In the genomic region with DNA sequence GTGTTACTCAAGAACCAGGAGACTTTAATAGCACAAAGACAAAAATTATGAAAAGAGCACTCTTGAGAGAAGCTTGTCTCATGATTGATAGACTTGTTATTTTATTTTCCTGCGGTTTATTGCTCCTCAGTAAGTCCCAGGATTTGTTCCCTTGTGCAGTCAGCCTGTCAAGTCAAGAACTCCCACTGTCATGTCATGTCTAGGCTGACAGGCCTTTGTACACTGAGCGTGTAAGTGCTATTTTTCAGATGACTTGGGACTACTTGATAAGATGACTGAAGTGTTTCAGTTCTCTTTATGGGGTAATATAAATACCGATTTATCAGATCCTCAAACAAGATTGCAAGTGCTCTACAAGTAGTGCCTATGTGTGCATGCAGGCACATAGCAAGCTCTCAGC, we compare ENCODE assay signal across 22 mouse cellular contexts.
DNase-seq lines count a peak whose midpoint lies in the region; ATAC-seq and TF ChIP-seq lines count a peak whose summit lies in the region.
"Had no signal": no experiment of that assay in that cellular context is flagged by ENCODE, and none has a peak within 500 bp of the region (broad histone marks: within the 10 kb centered on the region; RNA-seq: fewer than 3 reads in every experiment).

No protein-coding gene starts in this region.

- H3K4me1 ChIP-seq in forebrain, embryonic 15.5 days = peaks cover 12% of the 10 kb centered on the region
- peaks cover 14% of the 10 kb centered on the region for H3K4me1 ChIP-seq in forebrain, embryonic 12.5 days
- H3K4me1 ChIP-seq in midbrain, embryonic 15.5 days = peaks cover 15% of the 10 kb centered on the region
- peaks cover 28% of the 10 kb centered on the region for H3K4me1 ChIP-seq in midbrain, embryonic 10.5 days

- no peak overlapping the region for H3K27ac ChIP-seq in forebrain, embryonic 15.5 days (replicated peaks)
- H3K27ac ChIP-seq in forebrain, embryonic 12.5 days = no peak overlapping the region
- H3K27ac ChIP-seq in midbrain, embryonic 15.5 days = no peak overlapping the region
- no peak overlapping the region for H3K27ac ChIP-seq in midbrain, embryonic 10.5 days (replicated peaks)
- H3K27ac ChIP-seq: heart, adult 2 months; hindbrain, embryonic 12.5 days; hindbrain, embryonic 15.5 days had no signal

- peak; percentile 70 for ATAC-seq in forebrain, embryonic 15.5 days (replicated peaks)
- no peak; the same call in 1 of the 2 replicates for ATAC-seq in forebrain, embryonic 12.5 days (ENCODE audit: low FRiP score)
- ATAC-seq in midbrain, embryonic 15.5 days (replicated peaks) = peak; percentile 54; the same call in 1 of the 2 replicates
- ATAC-seq in megakaryocyte progenitor cell, adult 5-6 weeks (replicated peaks; ENCODE audit: poor library complexity) = 0 out of 2 replicates have a peak, but pooled peaks have one; percentile 31
- ATAC-seq: CD4-positive, CD25-positive, alpha-beta regulatory T cell, adult 4 months; intestine, postnatal 0 days had no signal

- H3K36me3 ChIP-seq in forebrain, embryonic 15.5 days = no peaks in the 10 kb centered on the region
- H3K36me3 ChIP-seq in forebrain, embryonic 12.5 days (replicated peaks) = no peaks in the 10 kb centered on the region
- no peaks in the 10 kb centered on the region for H3K36me3 ChIP-seq in midbrain, embryonic 15.5 days (replicated peaks)
- no peaks in the 10 kb centered on the region for H3K36me3 ChIP-seq in midbrain, embryonic 10.5 days
- H3K36me3 ChIP-seq: embryonic facial prominence, embryonic 15.5 days; hindbrain, embryonic 12.5 days; hindbrain, embryonic 15.5 days had no signal

- WGBS in forebrain, embryonic 15.5 days = 66% methylated on average over 3 of the region's 3 CpGs
- 54% methylated on average over 3 of the region's 3 CpGs for WGBS in forebrain, embryonic 12.5 days
- WGBS in midbrain, embryonic 15.5 days = 38% methylated on average over 3 of the region's 3 CpGs
- WGBS in midbrain, embryonic 10.5 days = 64% methylated on average over 3 of the region's 3 CpGs

- H3K4me3 ChIP-seq in forebrain, embryonic 15.5 days = no peak overlapping the region
- no peak overlapping the region for H3K4me3 ChIP-seq in forebrain, embryonic 12.5 days (replicated peaks)
- no peak overlapping the region for H3K4me3 ChIP-seq in midbrain, embryonic 15.5 days
- H3K4me3 ChIP-seq in midbrain, embryonic 10.5 days = no peak overlapping the region
- H3K4me3 ChIP-seq: embryonic facial prominence, embryonic 15.5 days; heart, adult 2 months; hindbrain, embryonic 12.5 days; hindbrain, embryonic 15.5 days had no signal

- H3K27me3 ChIP-seq in forebrain, embryonic 15.5 days = no peaks in the 10 kb centered on the region
- H3K27me3 ChIP-seq in forebrain, embryonic 12.5 days = no peaks in the 10 kb centered on the region
- no peaks in the 10 kb centered on the region for H3K27me3 ChIP-seq in midbrain, embryonic 15.5 days (replicated peaks)
- H3K27me3 ChIP-seq in midbrain, embryonic 10.5 days (ENCODE audit: low read depth, poor library complexity, severe bottlenecking) = no peaks in the 10 kb centered on the region
- H3K27me3 ChIP-seq: embryonic facial prominence, embryonic 15.5 days; hindbrain, embryonic 12.5 days; hindbrain, embryonic 15.5 days had no signal

- H3K9ac ChIP-seq in forebrain, embryonic 15.5 days (replicated peaks) = no peak overlapping the region
- H3K9ac ChIP-seq in forebrain, embryonic 12.5 days = no peak overlapping the region
- H3K9ac ChIP-seq in midbrain, embryonic 15.5 days = no peak overlapping the region
- H3K9ac ChIP-seq: embryonic facial prominence, embryonic 15.5 days; hindbrain, embryonic 12.5 days; hindbrain, embryonic 15.5 days had no signal

- no peak overlapping the region for H3K4me2 ChIP-seq in forebrain, embryonic 15.5 days (replicated peaks)
- H3K4me2 ChIP-seq in forebrain, embryonic 12.5 days = no peak overlapping the region
- H3K4me2 ChIP-seq in midbrain, embryonic 15.5 days = no peak overlapping the region
- H3K4me2 ChIP-seq: embryonic facial prominence, embryonic 15.5 days; heart, embryonic 11.5 days; hindbrain, embryonic 12.5 days; hindbrain, embryonic 15.5 days had no signal

- no peak for DNase-seq in midbrain, embryonic 10.5 days (ENCODE audit: low spot score)
- peak; percentile 63 for DNase-seq in brain, embryonic 14.5 days (ENCODE audit: low read depth)
- DNase-seq: adrenal gland, adult 2 months; adrenal gland, postnatal 14 days; cerebellum, adult 11-12 months; cerebellum, adult 8-10 months; cerebellum, postnatal 10 days; cerebellum, postnatal 36 days; embryo, embryonic 11 days; gastrocnemius, postnatal 10 days; gastrocnemius, postnatal 36 days; heart, adult 2 months had no signal

- TF ChIP-seq POLR2A in brain, embryonic 14.5 days (IDR thresholded peaks at IDR 0.05; ENCODE audit: borderline replicate concordance, extremely low read depth, insufficient read depth, insufficient read length, poor library complexity, severe bottlenecking) = no peak

- no peak for TF ChIP-seq CTCF in brain, embryonic 14.5 days (IDR thresholded peaks at IDR 0.05; ENCODE audit: borderline replicate concordance, extremely low read depth, insufficient read depth, insufficient read length)

- no peaks in the 10 kb centered on the region for H3K9me3 ChIP-seq in forebrain, embryonic 15.5 days
- H3K9me3 ChIP-seq in forebrain, embryonic 12.5 days = no peaks in the 10 kb centered on the region
- H3K9me3 ChIP-seq in midbrain, embryonic 15.5 days = no peaks in the 10 kb centered on the region
- H3K9me3 ChIP-seq in midbrain, embryonic 10.5 days (replicated peaks) = no peaks in the 10 kb centered on the region
- H3K9me3 ChIP-seq: embryonic facial prominence, embryonic 15.5 days; hindbrain, embryonic 12.5 days; hindbrain, embryonic 15.5 days had no signal
